Mouse (Mus musculus) T-cell, adult 66 days (primary cell): Measurements from ENCODE around the gene Ddx18. TPM values are rescaled to one million over a fixed set of nuclear protein-coding genes. Genes with fewer than 3 reads are reported as not detected.

Source experiments
- total RNA-seq, 2 experiments: library from RNA; stranded (reverse); gene quantifications; 3 replicates in 1 of 2; 4 replicates in 1 of 2; pipeline ENCODE4 v1.2.4; 2023

The Ddx18 gene
- 10 to 100 TPM; 82.6 to 83.6 TPM for total RNA-seq

GRCm38 (mm10) chr1:121567521-121568489 is at the start of gene Ddx18:
Ddx18 (minus strand) TSS chr1:121567989.

GRCm38 (mm10) chr1:121528399-121528720 is 39.4 kb downstream of the Ddx18 start, which contains the start of gene Htr5b:
Htr5b (minus strand) TSS chr1:121528465.

Other genes with a start within 250 kb of the Ddx18 start
- 10 to 100 TPM; 20.5 to 22.1 TPM for gene Insig2, start 235.4 kb downstream of the Ddx18 start, total RNA-seq
- 10 to 100 TPM; 37.5 to 40.1 TPM for gene Ccdc93, start 136.9 kb downstream of the Ddx18 start, total RNA-seq
- gene Htr5b, start 39.5 kb downstream of the Ddx18 start, total RNA-seq: not detected